Mouse (Mus musculus) right cerebral cortex, postnatal 10 days (tissue): ENCODE data around the gene Svs5.

Experiments used
- DNase-seq, 2 experiments: peaks; one replicate each; pipeline ENCODE4 v3.0.0; 2021; ENCODE audit warnings: low spot score in 2 of 2

The Svs5 gene

GRCm38 (mm10) chr2:164377478-164378426, 45.2 kb downstream of the Svs5 start:
- DNase-seq = no peak

DNA sequence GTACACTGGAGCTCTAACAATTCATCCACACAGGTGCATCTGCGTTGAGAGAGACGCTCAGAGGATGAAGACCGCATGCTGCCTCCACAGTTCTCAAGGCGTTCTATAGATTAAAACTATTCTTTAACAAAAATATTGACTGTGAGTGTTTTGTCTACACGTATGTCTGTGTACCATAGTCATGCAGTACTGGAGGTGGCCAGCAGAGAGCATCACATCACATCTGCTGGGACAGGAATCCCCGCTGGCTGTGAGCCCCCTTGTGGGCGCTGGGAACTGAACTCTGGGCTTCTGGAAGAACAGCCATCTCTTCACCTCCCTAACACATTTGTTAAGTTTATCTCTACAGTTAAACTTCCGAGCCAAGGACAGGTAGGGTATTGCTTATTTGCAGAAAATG, 49.2 kb downstream of the Svs5 start:
- no peak for DNase-seq

GRCm38 (mm10) chr2:164382971-164383370, 50.4 kb downstream of the Svs5 start:
- DNase-seq = no peak
